Mouse (Mus musculus) liver, embryonic 14.5 days (tissue): ENCODE results near the gene Cenpl. TPM values are rescaled to one million over a fixed set of nuclear protein-coding genes. Genes with fewer than 3 reads are reported as not detected.
"Not testable (repeated sequence)": the region's sequence is repeated elsewhere in the genome, so short reads cannot be mapped to it uniquely, and the experiment has no call there.

Source experiments
- ATAC-seq: fragments of 200-750 bp; cut with Nextera tagmentation; 2 replicates; pipeline ENCODE4 v1.8.0; 2017; ENCODE audit warnings: moderate number of reproducible peaks, mild to moderate bottlenecking, moderate library complexity; ENCODE audit not compliant: insufficient read depth
- DNase-seq, 3 experiments: peaks; one replicate each; pipeline ENCODE4 v3.0.0-alpha.2; 2012 to 2013; ENCODE audit warnings: low read depth in 3 of 3, low spot score in 3 of 3
- H3K27ac ChIP-seq: fragments of 300-500 bp; sonication (generic); 2 replicates; pipeline ENCODE4 v1.5.1; 2014; ENCODE audit warnings: moderate library complexity, mild to moderate bottlenecking, control low read depth, inconsistent platforms
- H3K27me3 ChIP-seq: fragments of 300-500 bp; sonication (generic); 2 replicates; pipeline ENCODE4 v1.6.1; 2014; ENCODE audit warnings: mild to moderate bottlenecking, low read length, moderate library complexity; ENCODE audit not compliant: control insufficient read depth, insufficient read depth
- H3K36me3 ChIP-seq: fragments of 300-500 bp; sonication (generic); replicated peaks from 2 replicates; pipeline ENCODE4 v1.6.1; 2014; ENCODE audit warnings: low read depth; ENCODE audit not compliant: control insufficient read depth, insufficient read depth
- H3K4me1 ChIP-seq, 2 experiments: fragments of 200-500 bp in 1 of 2; fragments of 300-500 bp in 1 of 2; sonication (generic) in 1 of 2; replicated peaks; 2 replicates each; pipeline ENCODE4 v1.6.1; 2012 to 2014; ENCODE audit warnings: antibody characterized with exemption in 1 of 2, inconsistent platforms in 1 of 2, low read length in 1 of 2; ENCODE audit not compliant: control insufficient read depth in 2 of 2, insufficient read depth in 2 of 2
- H3K4me2 ChIP-seq: fragments of 300-500 bp; sonication (generic); 2 replicates; pipeline ENCODE4 v1.6.1; 2014; ENCODE audit warnings: low read depth, mild to moderate bottlenecking, control low read depth, moderate library complexity
- H3K4me3 ChIP-seq, 2 experiments: fragments of 200-500 bp in 1 of 2; fragments of 300-500 bp in 1 of 2; sonication (generic) in 1 of 2; 2 replicates each; pipeline ENCODE4 v1.5.1; 2012 to 2014; ENCODE audit warnings: low read depth in 2 of 2, low read length in 2 of 2, mild to moderate bottlenecking in 2 of 2, control low read depth in 1 of 2, inconsistent platforms in 1 of 2, moderate library complexity in 1 of 2; ENCODE audit not compliant: insufficient read depth in 1 of 2
- H3K9ac ChIP-seq: fragments of 300-500 bp; sonication (generic); replicated peaks from 2 replicates; pipeline ENCODE4 v1.6.1; 2014; ENCODE audit warnings: mild to moderate bottlenecking, control low read depth, moderate library complexity
- H3K9me3 ChIP-seq: fragments of 300-500 bp; sonication (generic); 2 replicates; pipeline ENCODE4 v1.6.1; 2016; ENCODE audit warnings: low read length, mixed read lengths; ENCODE audit not compliant: control insufficient read depth
- CTCF ChIP-seq: IDR thresholded peaks from 2 replicates; pipeline ENCODE4 v1.5.1; 2016; ENCODE audit warnings: antibody characterized with exemption, low read depth, control low read depth
- EP300 ChIP-seq: IDR thresholded peaks from 2 replicates; pipeline ENCODE4 v1.6.1; 2016; ENCODE audit warnings: antibody characterized with exemption, low read depth
- WGBS: fragments of 180-500 bp; shearing (Covaris S2); extraction: QIAGEN DNeasy Blood & Tissue Kit; methylation state at CpG from one replicate; pipeline ENCODE4 v1.1.7; 2014; ENCODE audit not compliant: insufficient replicate concordance; 5-methylcytosine and 5-hydroxymethylcytosine counted together
- polyA plus RNA-seq, 2 experiments: library from polyadenylated mRNA; depleted of rRNA in 1 of 2; stranded (reverse) in 1 of 2; unstranded in 1 of 2; fragments of >200 nt; fragmentation: Nextera tagmentation in 1 of 2; extraction: Ambion mirVana in 1 of 2; gene quantifications; 2 replicates each; pipeline versions ENCODE4 v1.2.1 to v1.2.3; 2012 to 2014

The Cenpl gene
- polyA plus RNA-seq (2012; rRNA removed) (8.7 and 14.5 TPM in 2 replicates), polyA plus RNA-seq (2014; fragmentation: Nextera tagmentation; extraction: Ambion mirVana) (36.5 and 39.0 TPM in 2 replicates)

DNA sequence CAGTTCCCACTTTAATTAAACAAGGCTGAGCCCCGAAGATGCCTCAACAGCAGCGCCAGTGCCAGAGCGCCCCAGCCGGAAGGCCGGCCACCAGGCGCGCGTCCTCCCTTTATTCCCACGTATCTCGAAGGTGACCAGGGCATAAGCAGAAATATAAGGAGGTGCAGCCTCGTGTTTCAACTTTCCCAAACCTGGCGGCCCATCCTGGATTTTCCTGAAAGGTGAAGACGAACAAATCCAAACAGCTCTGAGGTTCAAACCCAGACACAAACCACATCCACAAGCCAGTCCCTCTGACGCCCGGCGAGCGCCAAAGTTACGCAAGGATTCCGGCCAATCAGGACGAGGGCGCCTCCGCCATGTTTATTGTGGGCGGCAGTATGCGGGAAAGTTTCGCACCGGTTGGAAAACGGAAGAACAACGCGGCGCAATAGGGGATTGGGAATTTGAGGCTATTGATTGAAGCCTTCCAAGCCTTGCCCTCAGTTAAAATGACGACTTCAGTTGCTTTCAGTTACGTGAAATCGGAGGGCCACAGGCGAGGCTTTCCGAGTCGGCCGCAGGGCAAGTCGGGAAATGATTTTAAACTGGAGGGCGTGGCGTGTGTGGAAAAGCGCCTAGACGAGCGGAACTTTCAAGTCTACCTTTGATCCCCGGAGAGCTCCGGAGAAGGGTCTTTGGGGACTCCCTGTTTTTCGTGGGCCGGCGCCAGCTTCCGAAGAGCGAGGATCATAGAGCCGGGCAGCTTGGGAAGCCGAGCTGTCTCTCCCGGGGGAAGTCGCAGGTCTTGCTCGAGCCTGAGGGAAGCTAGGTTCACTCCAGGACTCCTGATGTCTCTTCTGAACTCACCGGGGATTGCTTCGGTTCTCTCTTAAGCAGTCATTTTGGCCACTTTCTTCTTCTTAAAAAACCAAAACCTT, at the start of gene Cenpl, which contains the start of gene Dars2:
Gene Cenpl (plus strand): TSS at position 362 of the 920 bp plus-strand sequence.
Gene Dars2 (minus strand): TSS at position 307 of the 920 bp plus-strand sequence.
- H3K4me3 ChIP-seq, result peak within 1 kb of the TSS; percentile 97 to 99
- peak within 1 kb of the TSS; percentile 98 for H3K9ac ChIP-seq
- ATAC-seq (peak; percentile 93), DNase-seq (peak; percentile 89 to 92 (median 92))
- peaks cover 16% of the 10 kb centered on the region for H3K36me3 ChIP-seq
- H3K4me2 ChIP-seq, result peak within 1 kb of the TSS; percentile 88
- H3K4me1 ChIP-seq, result peaks cover 14 to 20% of the 10 kb centered on the region in 2 experiments
- TF ChIP-seq CTCF (peak; percentile 61), EP300 (0 out of 2 replicates have a peak, but pooled peaks have one; percentile 27)
- no peaks in the 10 kb centered on the region for H3K9me3 ChIP-seq
- WGBS, result under 1% methylated on average over 57 of the region's 57 CpGs
- H3K27ac ChIP-seq, result peak within 1 kb of the TSS; percentile 83
- no peaks in the 10 kb centered on the region for H3K27me3 ChIP-seq

DNA sequence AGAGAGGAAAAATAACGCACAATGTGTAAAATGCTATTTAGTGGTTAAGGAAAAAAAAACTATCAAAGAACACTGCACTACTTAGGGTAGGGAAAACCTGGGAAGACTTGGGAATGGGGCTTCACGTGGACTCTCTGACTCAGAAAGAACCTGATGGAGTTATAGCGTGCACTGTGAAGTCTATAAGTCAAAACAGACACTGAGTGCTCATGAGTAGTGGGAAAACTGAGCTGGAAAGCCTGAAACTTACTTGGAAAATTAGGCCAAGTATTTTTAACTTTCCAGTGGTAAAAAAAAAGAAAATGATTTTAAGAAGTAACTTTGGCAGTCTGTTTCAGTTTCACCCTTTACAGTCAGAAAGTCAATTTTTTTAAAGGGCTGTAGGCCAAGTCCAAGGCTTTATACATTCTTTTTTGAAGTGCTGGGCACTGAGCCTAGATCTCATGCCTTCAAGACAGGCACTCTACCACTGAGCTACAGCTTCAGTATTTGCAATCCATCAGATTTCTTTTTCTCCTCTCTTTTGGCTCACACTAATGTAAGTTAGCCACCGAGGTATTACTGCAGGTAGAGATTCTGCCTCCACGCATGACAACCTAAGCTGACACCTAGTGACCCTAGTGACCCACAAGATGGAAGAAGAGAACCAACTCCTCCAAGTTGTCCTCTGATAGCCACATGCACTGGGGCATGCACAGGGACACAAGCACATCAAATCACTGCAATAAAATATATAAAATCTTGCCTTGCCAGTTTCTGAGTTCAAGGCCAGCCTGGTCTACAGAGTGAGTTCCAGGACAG, 44.9 kb upstream of the Cenpl start:
- ATAC-seq, result no peak
- Histone ChIP-seq H3K4me3 (no peak overlapping the region), H3K4me1 (no peaks in the 10 kb centered on the region), H3K9me3 (no peaks in the 10 kb centered on the region), H3K27ac (no peak overlapping the region), H3K36me3 (no peaks in the 10 kb centered on the region), H3K4me2 (no peak overlapping the region), H3K9ac (no peak overlapping the region), H3K27me3 (no peaks in the 10 kb centered on the region)
- 85% methylated on average over 5 of the region's 5 CpGs for WGBS
- no peak for DNase-seq
- TF ChIP-seq CTCF, result no peak
- TF ChIP-seq EP300, result no peak

- no peaks in the 10 kb centered on the region for H3K9me3 ChIP-seq
- no peak overlapping the region for H3K4me3 ChIP-seq
- no peaks in the 10 kb centered on the region for H3K27me3 ChIP-seq
- no peak overlapping the region for H3K27ac ChIP-seq
- H3K36me3 ChIP-seq, result no peaks in the 10 kb centered on the region
- ATAC-seq, result no peak
- TF ChIP-seq CTCF (no peak), EP300 (no peak)
- 52% methylated on average over 2 of the region's 2 CpGs for WGBS
- no peaks in the 10 kb centered on the region for H3K4me1 ChIP-seq
- H3K9ac ChIP-seq, result no peak overlapping the region
- DNase-seq, result no peak
- no peak overlapping the region for H3K4me2 ChIP-seq
Observed at GRCm38 (mm10) chr1:161027196-161027595, 43.3 kb upstream of the Cenpl start.

GRCm38 (mm10) chr1:161028427-161028826, 42.1 kb upstream of the Cenpl start:
- not testable (repeated sequence) for H3K9ac ChIP-seq, H3K27me3 ChIP-seq, H3K4me2 ChIP-seq, H3K9me3 ChIP-seq, H3K4me3 ChIP-seq, H3K36me3 ChIP-seq, H3K4me1 ChIP-seq, H3K27ac ChIP-seq, DNase-seq, ATAC-seq
- WGBS, result 68% methylated on average over 1 of the region's 1 CpGs

- no peak for ATAC-seq
- no peak for TF ChIP-seq CTCF
- no peak for TF ChIP-seq EP300
- 68% methylated on average over 3 of the region's 3 CpGs for WGBS
Observed at GRCm38 (mm10) chr1:161030058-161030457, 40.5 kb upstream of the Cenpl start.

More at GRCm38 (mm10) chr1:161030058-161030457, 40.5 kb upstream of the Cenpl start:
- Histone ChIP-seq H3K9me3 (no peaks in the 10 kb centered on the region), H3K36me3 (no peaks in the 10 kb centered on the region), H3K4me3 (no peak overlapping the region), H3K4me2 (no peak overlapping the region), H3K9ac (no peak overlapping the region), H3K4me1 (peaks cover 10 to 13% of the 10 kb centered on the region in 2 experiments), H3K27me3 (no peaks in the 10 kb centered on the region), H3K27ac (no peak overlapping the region)
- no peak for DNase-seq
